Mouse (Mus musculus): ENCODE data around the gene Mospd3. TPM values are rescaled to one million over a fixed set of nuclear protein-coding genes. Genes with fewer than 3 reads are reported as not detected.

The Mospd3 gene
- total RNA-seq, 4 experiments from 2014 or later = 18.6 to 29.9 (median 21.4) TPM

DNA sequence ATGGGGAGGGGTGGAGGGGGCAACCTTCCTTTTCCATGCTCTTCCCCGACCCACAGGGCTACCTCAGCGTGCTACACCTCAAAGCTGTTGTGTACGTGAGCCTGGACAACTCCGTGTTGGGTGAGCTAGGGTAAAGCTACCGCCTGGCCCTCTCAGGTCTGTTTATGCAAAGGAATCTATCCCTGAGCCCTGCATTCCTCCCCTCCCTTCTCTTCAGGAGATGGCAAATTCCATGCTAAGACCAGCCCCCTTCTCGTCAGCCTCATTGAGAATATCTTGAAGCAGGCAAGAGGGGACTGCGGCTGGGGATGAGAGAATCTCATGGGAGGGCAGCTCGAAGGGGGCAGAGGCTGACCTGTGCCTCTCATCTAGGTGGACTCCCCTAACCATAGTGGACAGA, 18.2 kb downstream of the Mospd3 start:
- no peak for DNase-seq (ENCODE audit: low spot score in 2 of 2)

DNA sequence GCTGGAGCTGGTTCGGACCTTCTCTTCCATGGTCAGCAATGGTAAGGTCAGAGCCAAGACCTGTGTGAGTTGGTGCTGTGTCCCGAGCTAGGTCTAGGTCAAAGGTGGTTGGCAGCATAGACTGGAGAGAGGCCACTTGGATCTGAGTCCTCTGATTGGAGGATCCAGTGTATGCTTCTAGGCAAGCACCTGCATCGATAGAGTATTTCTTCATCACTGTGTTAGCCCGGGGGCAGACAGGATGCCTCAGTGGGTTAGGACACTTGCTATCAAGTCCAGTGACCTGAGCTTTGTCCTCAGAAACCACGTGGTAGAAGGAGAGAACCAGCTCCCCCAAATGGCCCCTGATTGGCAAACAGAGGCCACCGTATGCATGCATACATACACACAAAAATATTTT, 20.6 kb downstream of the Mospd3 start:
- DNase-seq (ENCODE audit: low spot score in 2 of 2) = no peak

- DNase-seq (ENCODE audit: low spot score in 2 of 2) = peak; percentile 33 to 54
These were observed 26.4 kb downstream of the Mospd3 start for GRCm38 (mm10) chr5:137574470-137574901.

DNA sequence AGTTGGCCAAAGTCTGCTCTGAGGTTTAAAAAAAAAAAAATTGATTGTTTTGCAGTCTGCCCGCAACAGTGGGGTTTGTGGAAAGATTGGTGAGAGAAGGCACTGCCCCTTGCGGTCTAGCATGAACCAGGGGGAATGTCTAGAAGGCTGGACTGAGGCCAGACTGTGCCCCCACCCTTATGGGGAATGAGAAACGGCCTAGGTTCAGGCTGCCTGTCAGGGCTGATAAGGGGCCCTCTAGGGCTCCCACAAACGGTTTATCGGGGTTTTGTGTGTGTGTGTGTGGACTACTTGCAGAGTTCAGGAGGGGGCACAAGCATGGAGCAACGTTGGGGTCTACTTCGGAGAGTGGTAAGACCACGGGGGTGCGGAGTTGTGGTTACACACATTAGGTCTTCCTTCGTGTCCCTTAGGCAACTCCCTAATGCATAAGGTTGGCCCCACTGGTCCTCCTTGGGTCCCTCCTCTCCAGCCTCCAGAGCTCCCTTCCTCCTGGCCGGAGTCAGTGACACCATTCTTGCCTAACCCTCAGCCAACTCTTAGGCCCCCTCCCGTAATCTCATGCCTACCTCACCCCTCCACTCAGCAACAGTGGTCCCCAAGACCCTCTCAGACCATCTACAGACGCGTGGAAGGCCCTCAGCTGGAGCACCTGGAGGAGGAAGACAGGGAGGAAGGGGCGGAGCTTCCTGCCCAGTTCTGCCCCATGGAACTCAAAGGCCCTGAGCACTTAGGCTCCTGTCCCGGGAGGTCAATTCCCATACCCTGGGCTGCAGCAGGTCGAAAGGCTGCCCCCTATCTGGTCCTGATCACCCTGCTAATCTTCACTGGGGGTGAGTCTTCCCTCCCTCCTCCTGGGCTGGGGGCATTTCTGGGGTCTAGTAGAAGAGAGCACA, 29.9 kb downstream of the Mospd3 start:
- DNase-seq (ENCODE audit: low spot score in 2 of 2) = no peak

GRCm38 (mm10) chr5:137570181-137570580, 30.7 kb downstream of the Mospd3 start:
- no peak for DNase-seq (ENCODE audit: low spot score in 2 of 2)

- DNase-seq (ENCODE audit: low spot score in 2 of 2) = no peak
These were observed 31.2 kb downstream of the Mospd3 start, which contains the start of gene Tfr2 for GRCm38 (mm10) chr5:137569665-137570064. Tfr2 (plus strand) TSS chr5:137569840.

- DNase-seq (ENCODE audit: low spot score in 2 of 2) = no peak
These were observed 31.8 kb downstream of the Mospd3 start for GRCm38 (mm10) chr5:137569031-137569430.

GRCm38 (mm10) chr5:137568223-137568798, 32.5 kb downstream of the Mospd3 start:
- no peak for DNase-seq (ENCODE audit: low spot score in 2 of 2)

- DNase-seq (ENCODE audit: low spot score in 2 of 2) = no peak
These were observed 34.4 kb downstream of the Mospd3 start for GRCm38 (mm10) chr5:137566416-137566815.

- DNase-seq (ENCODE audit: low spot score in 2 of 2) = no peak
These were observed 35.1 kb downstream of the Mospd3 start for GRCm38 (mm10) chr5:137565744-137566143.

- DNase-seq (ENCODE audit: low spot score in 2 of 2) = peak in 1 of 2 experiments; percentile 60
These were observed 37.9 kb downstream of the Mospd3 start for GRCm38 (mm10) chr5:137562965-137563364.

- no peak for DNase-seq (ENCODE audit: low spot score in 2 of 2)
These were observed 39.3 kb downstream of the Mospd3 start for GRCm38 (mm10) chr5:137561556-137561955.

- no peak for DNase-seq (ENCODE audit: low spot score in 2 of 2)
These were observed 47.0 kb downstream of the Mospd3 start for GRCm38 (mm10) chr5:137553898-137554297.

GRCm38 (mm10) chr5:137553411-137553837, 47.4 kb downstream of the Mospd3 start, which contains the start of gene Actl6b:
Actl6b (plus strand) TSS chr5:137553517.
- DNase-seq (ENCODE audit: low spot score in 2 of 2) = peak; percentile 79 to 89

DNA sequence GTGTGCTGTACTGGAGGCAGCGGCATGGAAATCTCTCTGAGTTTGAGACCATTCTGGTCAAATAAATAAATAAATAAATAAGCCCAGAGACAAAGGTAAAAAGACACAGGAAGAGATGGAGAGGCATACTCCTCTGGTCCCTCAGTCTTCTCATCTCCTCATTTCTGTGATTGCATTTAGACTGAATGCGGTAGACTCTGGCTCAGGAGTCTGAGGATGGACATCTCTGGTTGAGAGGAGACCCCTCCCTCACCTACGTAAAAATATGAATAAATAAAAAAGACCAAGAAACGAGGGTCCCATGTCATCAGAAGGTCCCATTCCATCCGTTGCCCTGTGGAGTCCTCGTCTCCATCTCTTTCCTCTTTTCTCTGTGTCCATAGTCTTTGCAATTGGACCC, 47.9 kb downstream of the Mospd3 start:
- DNase-seq (ENCODE audit: low spot score in 2 of 2) = no peak

DNA sequence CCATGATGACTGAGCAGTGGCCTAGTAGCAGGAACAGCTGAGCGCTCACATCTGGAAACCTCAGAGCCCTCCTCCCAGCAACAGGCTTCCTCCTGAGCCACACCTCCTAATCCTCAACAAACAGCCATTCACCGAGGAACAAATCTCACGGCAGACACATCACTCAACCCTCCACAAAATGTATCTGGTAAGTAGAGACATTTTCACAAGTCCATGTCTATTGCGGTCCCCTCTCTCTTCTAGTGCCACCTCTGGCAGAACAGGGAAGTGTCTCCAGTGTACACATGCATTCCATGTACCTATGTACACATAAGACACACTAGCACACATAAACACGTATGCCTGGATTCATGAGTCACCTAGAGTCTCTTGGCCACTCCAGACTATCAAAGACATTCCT, 49.7 kb downstream of the Mospd3 start:
- DNase-seq (ENCODE audit: low spot score in 2 of 2) = no peak

DNA sequence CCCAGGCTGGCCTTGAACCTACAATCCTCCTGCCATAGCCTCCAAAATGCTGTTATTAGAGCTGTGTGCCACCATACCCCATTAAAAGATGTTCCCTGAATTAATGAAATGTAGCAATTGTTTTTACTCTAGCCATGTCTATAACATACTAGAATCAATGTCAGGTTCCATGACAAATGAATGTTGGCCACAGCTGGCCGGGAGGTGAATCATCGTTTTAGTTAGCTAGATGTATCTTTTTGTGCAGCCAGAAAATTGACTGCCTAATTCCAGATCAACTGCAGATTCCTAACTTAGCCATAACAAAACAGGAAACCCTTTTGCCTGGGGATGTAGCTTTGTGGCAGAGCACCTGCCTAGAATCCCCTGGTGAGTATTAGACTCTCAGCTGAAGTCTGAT, 51.0 kb downstream of the Mospd3 start:
- DNase-seq (ENCODE audit: low spot score in 2 of 2) = no peak

Other genes starting within 250 kb of the Mospd3 start
- gene Zan, start 124.0 kb downstream of the Mospd3 start, total RNA-seq (2022) = under 1 TPM; 0.20 to 0.53 (median 0.29) TPM
- 10 to 100 TPM; 32.3 to 34.8 (median 32.8) TPM for gene Pop7, start 98.5 kb downstream of the Mospd3 start, total RNA-seq (2022)
- gene Gigyf1, start 82.5 kb downstream of the Mospd3 start, total RNA-seq (2022) = 10 to 100 TPM; 62.1 to 65.2 (median 63.5) TPM
- not detected for gene Epo, start 67.8 kb downstream of the Mospd3 start, total RNA-seq (2022)
- gene Gnb2, start 67.5 kb downstream of the Mospd3 start, total RNA-seq (2022) = 100 to 1,000 TPM; 654 to 672 (median 660) TPM
- gene Actl6b, start 47.5 kb downstream of the Mospd3 start, total RNA-seq (2022) = 100 to 1,000 TPM; 111 to 119 (median 113) TPM
- gene Tfr2, start 31.2 kb downstream of the Mospd3 start, total RNA-seq (2022) = 10 to 100 TPM; 10.7 to 16.2 (median 12.7) TPM
- gene Pcolce, start 12.7 kb upstream of the Mospd3 start, total RNA-seq (2022) = 10 to 100 TPM; 12.8 to 14.6 (median 13.8) TPM
- under 1 TPM; 0.16 to 0.28 (median 0.20) TPM for gene Fbxo24, start 27.9 kb upstream of the Mospd3 start, total RNA-seq (2022)
- gene Lrch4, start 28.1 kb upstream of the Mospd3 start, total RNA-seq (2022) = 10 to 100 TPM in 3 of 4 experiments, 1 to 10 TPM in 1; 9.5 to 18.0 (median 16.0) TPM
- 10 to 100 TPM in 1 of 4 experiments, 1 to 10 TPM in 3; 5.6 to 11.5 (median 8.8) TPM for gene Gm20605, start 28.1 kb upstream of the Mospd3 start, total RNA-seq (2022)
- 1 to 10 TPM in 3 of 4 experiments, under 1 TPM in 1; 0.91 to 5.9 (median 3.5) TPM for gene Sap25, start 40.3 kb upstream of the Mospd3 start, total RNA-seq (2022)
- gene Irs3, start 44.7 kb upstream of the Mospd3 start, total RNA-seq (2022) = under 1 TPM in 2 of 4 experiments, not detected in 2; 0.18 to 0.26 TPM
- gene Agfg2, start 83.7 kb upstream of the Mospd3 start, total RNA-seq (2022) = 10 to 100 TPM; 50.0 to 54.8 (median 51.4) TPM
- gene Nyap1, start 140.5 kb upstream of the Mospd3 start, total RNA-seq (2022) = 10 to 100 TPM; 76.3 to 78.9 (median 77.7) TPM
- gene Tsc22d4, start 144.7 kb upstream of the Mospd3 start, total RNA-seq (2022) = 100 to 1,000 TPM; 149 to 216 (median 162) TPM
- 10 to 100 TPM; 14.5 to 20.2 (median 15.9) TPM for gene Ppp1r35, start 177.8 kb upstream of the Mospd3 start, total RNA-seq (2022)
- gene Mepce, start 186.6 kb upstream of the Mospd3 start, total RNA-seq (2022) = 10 to 100 TPM; 42.8 to 57.8 (median 45.5) TPM
- gene Zcwpw1, start 186.7 kb upstream of the Mospd3 start, total RNA-seq (2022) = 1 to 10 TPM; 5.9 to 8.7 (median 7.8) TPM
- gene Pilra, start 235.2 kb upstream of the Mospd3 start, total RNA-seq (2022) = 1 to 10 TPM in 3 of 4 experiments, under 1 TPM in 1; 0.91 to 2.6 (median 1.8) TPM

Data from left cerebral cortex, adult 8-10 months (tissue).